Comparison of ENCODE assay signal across 14 mouse cellular contexts in the genomic region with DNA sequence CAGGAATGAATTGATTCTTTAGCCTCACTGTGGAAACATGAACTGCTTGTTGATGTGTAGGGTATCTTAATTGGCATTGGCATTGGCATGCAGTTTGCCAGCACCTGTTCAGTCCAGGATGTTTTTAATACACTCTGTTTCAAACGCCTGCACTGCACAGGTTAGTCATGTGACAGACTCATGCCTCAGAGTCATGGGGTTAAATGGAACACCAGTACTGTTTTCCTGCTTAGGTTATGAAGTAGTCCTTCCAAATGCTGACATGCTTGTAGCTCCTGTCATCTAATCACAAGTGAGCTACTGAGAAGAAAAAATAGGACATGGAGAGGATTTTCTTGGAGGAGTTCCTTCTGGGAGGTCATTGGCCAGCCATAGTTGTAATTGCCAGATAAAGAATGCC.
DNase-seq lines count a peak whose midpoint lies in the region.
"Had no signal": no experiment of that assay in that cellular context is flagged by ENCODE, and none has a peak within 500 bp of the region (broad histone marks: within the 10 kb centered on the region; RNA-seq: fewer than 3 reads in every experiment).

No protein-coding gene starts in this region.

- peak; percentile 26 for DNase-seq in kidney, adult 11 months
- no peak for DNase-seq in kidney, postnatal 10 days
- DNase-seq in kidney, adult 9 months: peak; percentile 27
- DNase-seq in kidney, postnatal 14 days: no peak
- peak; percentile 28 for DNase-seq in adipocyte (ENCODE audit: low spot score)
- DNase-seq in skeletal muscle tissue, adult 2 months (ENCODE audit: low read depth, low spot score): peak; percentile 31
- DNase-seq: adrenal gland, adult 8-10 months; adrenal gland, postnatal 36 days; cerebellum, adult 2 months; cerebellum, postnatal 10 days; forebrain, postnatal 0 days; gastrocnemius, postnatal 10 days; heart, adult 2 months; heart, postnatal 14 days had no signal

Comparison
In these comparisons a context has a peak if more than half of its experiments do, and no peak if none do; other contexts are left out.
1. DNase-seq: peak in kidney, adult 11 months (single experiment), kidney, adult 9 months (single experiment), adipocyte (single experiment) and skeletal muscle tissue, adult 2 months (single experiment); none in kidney, postnatal 10 days (single experiment) and kidney, postnatal 14 days (single experiment).